Mouse (Mus musculus) heart, embryonic 12.5 days (tissue): Measurements from ENCODE around the gene Pcyt1a. TPM values are rescaled to one million over a fixed set of nuclear protein-coding genes. Genes with fewer than 3 reads are reported as not detected.

Source experiments
- ATAC-seq: fragments of 200-750 bp; cut with Nextera tagmentation; 2 replicates; pipeline ENCODE4 v1.8.0; 2017; ENCODE audit warnings: moderate TSS enrichment, moderate library complexity; ENCODE audit not compliant: insufficient number of reproducible peaks, low FRiP score
- H3K27ac ChIP-seq: fragments of 300-500 bp; sonication (generic); 2 replicates; pipeline ENCODE4 v1.5.1; 2016; ENCODE audit warnings: mild to moderate bottlenecking, moderate library complexity; ENCODE audit not compliant: poor library complexity, severe bottlenecking
- H3K27me3 ChIP-seq: fragments of 300-500 bp; sonication (generic); replicated peaks from 2 replicates; pipeline ENCODE4 v1.6.1; 2016; ENCODE audit warnings: mild to moderate bottlenecking, moderate library complexity
- H3K36me3 ChIP-seq: fragments of 300-500 bp; sonication (generic); 2 replicates; pipeline ENCODE4 v1.6.1; 2016; ENCODE audit warnings: mild to moderate bottlenecking, moderate library complexity
- H3K4me1 ChIP-seq: fragments of 300-500 bp; sonication (generic); replicated peaks from 2 replicates; pipeline ENCODE4 v1.6.1; 2016; ENCODE audit warnings: mild to moderate bottlenecking
- H3K4me2 ChIP-seq: fragments of 300-500 bp; sonication (generic); 2 replicates; pipeline ENCODE4 v1.6.1; 2016; ENCODE audit warnings: mild to moderate bottlenecking, moderate library complexity
- H3K4me3 ChIP-seq: fragments of 300-500 bp; sonication (generic); 2 replicates; pipeline ENCODE4 v1.5.1; 2016; ENCODE audit warnings: mild to moderate bottlenecking
- H3K9ac ChIP-seq: fragments of 300-500 bp; sonication (generic); 2 replicates; pipeline ENCODE4 v1.6.1; 2016; ENCODE audit warnings: mild to moderate bottlenecking, moderate library complexity
- H3K9me3 ChIP-seq: fragments of 300-500 bp; sonication (generic); replicated peaks from 2 replicates; pipeline ENCODE4 v1.6.1; 2016; ENCODE audit warnings: mild to moderate bottlenecking, moderate library complexity
- WGBS: fragments of 180-500 bp; shearing (Covaris S2); methylation state at CpG from one replicate; pipeline ENCODE4 v1.1.7; 2016; 5-methylcytosine and 5-hydroxymethylcytosine counted together
- polyA plus RNA-seq: library from polyadenylated mRNA; unstranded; fragments of >200 nt; fragmentation: Nextera tagmentation; extraction: Ambion mirVana; gene quantifications from 2 replicates; pipeline ENCODE4 v1.2.1, GENCODE M21; 2016

The Pcyt1a gene
- polyA plus RNA-seq, 1 experiment from 2014 or later = 43.2 TPM

- peak overlapping the region; percentile 89 for H3K27ac ChIP-seq
Observed at GRCm38 (mm10) chr16:32510399-32511337, 79.9 kb downstream of the Pcyt1a start.

DNA sequence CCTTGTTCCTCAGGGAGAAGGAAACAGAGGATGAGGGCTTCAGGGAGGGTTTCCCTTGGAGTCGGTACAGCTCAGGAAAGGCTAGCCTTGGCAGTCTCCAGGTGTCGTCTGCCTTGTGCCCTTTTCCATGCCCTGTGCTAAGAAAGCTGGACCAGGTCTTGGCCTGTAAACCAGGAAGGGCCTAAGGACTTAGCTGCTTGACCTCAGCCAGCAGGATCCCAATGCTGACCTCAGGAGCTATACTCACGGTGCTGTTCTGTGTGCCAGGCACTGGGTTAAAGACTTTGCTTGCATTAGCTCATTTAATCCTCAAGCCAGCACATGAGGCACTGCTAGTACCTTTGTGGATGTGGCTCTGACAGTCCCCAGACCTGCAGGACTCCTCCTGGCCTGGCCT is 80.6 kb downstream of the Pcyt1a start:
- H3K4me2 ChIP-seq = no peak overlapping the region
- H3K36me3 ChIP-seq = no peaks in the 10 kb centered on the region
- no peaks in the 10 kb centered on the region for H3K9me3 ChIP-seq
- 0 out of 2 replicates have a peak overlapping the region, but pooled peaks have one; percentile 19 for H3K9ac ChIP-seq
- H3K4me1 ChIP-seq = peaks cover 50% of the 10 kb centered on the region
- H3K27me3 ChIP-seq = peaks cover 2% of the 10 kb centered on the region; the same call in 1 of the 2 replicates
- no peak for ATAC-seq
- WGBS = 79% methylated on average over 3 of the region's 3 CpGs
- H3K4me3 ChIP-seq = no peak overlapping the region
- peak overlapping the region; percentile 45; the same call in 1 of the 2 replicates for H3K27ac ChIP-seq

More at GRCm38 (mm10) chr16:32510399-32511337, 79.9 kb downstream of the Pcyt1a start:
- Histone ChIP-seq H3K4me3 (no peak overlapping the region), H3K36me3 (no peaks in the 10 kb centered on the region), H3K4me1 (peaks cover 44% of the 10 kb centered on the region), H3K4me2 (no peak overlapping the region), H3K27me3 (peaks cover 8% of the 10 kb centered on the region; the same call in 1 of the 2 replicates), H3K9me3 (no peaks in the 10 kb centered on the region), H3K9ac (0 out of 2 replicates have a peak overlapping the region, but pooled peaks have one; percentile 19)
- 58% methylated on average over 18 of the region's 18 CpGs for WGBS
- ATAC-seq = no peak

DNA sequence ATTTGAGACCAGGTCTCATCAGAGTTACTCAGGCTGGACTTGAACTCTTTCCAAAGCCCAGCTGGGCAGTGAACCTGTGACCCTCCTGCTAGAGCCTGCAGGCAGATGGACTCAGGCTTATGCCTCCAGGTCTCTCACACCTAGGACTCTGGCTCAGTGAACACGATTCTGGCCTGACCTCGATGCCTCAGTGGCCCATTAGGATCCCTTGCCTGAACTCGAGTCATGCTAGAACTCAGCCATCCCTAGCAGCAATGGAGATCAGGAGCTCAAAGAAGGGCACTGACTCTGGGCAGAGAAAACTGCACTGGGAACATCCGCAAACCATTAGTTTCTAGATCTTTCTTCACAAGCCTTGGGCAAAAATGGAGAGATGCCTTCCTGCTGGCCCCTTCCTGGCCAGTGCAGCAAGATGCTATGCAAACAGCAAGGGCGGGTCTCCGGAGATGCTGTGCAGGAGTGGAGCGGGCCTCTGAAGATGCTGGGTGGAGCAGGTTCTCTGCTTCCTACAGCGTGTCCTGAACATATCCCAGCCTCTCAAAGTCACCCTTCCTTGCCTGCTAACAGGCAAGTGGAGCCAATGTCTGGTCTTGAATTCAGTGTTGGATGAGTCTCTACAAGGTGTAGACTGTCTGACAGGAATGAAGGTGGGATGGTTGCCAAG is 81.2 kb downstream of the Pcyt1a start:
- H3K9ac ChIP-seq = no peak overlapping the region

DNA sequence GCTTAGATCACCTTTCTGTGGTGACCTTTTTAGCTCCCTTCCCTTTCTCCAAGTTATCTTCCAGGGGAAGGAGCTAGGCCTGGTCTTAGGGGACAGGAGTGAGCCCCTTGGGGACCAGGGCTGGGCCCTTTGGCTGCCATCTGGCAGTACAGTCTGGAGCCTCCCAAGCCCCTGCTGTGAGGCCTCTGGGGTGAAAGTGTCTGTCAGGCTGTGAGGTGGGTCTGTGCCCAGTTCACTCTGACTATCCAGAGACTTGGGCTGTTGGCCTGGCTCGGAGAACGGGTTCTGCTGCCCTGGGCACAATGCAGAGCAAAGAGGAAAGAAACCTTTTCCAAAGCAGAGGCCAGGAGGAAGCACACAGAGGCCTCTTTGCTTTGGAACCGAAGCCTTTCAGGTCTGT is 82.2 kb downstream of the Pcyt1a start:
- Histone ChIP-seq H3K9me3 (no peaks in the 10 kb centered on the region), H3K4me3 (no peak overlapping the region), H3K27me3 (no peaks in the 10 kb centered on the region), H3K9ac (no peak overlapping the region), H3K27ac (no peak overlapping the region), H3K36me3 (no peaks in the 10 kb centered on the region), H3K4me1 (peaks cover 48% of the 10 kb centered on the region), H3K4me2 (no peak overlapping the region)
- WGBS = 70% methylated on average over 3 of the region's 3 CpGs
- ATAC-seq = no peak

More for the DNA sequence above, 81.2 kb downstream of the Pcyt1a start:
- Histone ChIP-seq H3K4me2 (no peak overlapping the region), H3K36me3 (no peaks in the 10 kb centered on the region), H3K4me3 (no peak overlapping the region), H3K9me3 (no peaks in the 10 kb centered on the region), H3K4me1 (peaks cover 54% of the 10 kb centered on the region), H3K27ac (no peak overlapping the region), H3K27me3 (no peaks in the 10 kb centered on the region)
- 82% methylated on average over 8 of the region's 8 CpGs for WGBS
- no peak for ATAC-seq

DNA sequence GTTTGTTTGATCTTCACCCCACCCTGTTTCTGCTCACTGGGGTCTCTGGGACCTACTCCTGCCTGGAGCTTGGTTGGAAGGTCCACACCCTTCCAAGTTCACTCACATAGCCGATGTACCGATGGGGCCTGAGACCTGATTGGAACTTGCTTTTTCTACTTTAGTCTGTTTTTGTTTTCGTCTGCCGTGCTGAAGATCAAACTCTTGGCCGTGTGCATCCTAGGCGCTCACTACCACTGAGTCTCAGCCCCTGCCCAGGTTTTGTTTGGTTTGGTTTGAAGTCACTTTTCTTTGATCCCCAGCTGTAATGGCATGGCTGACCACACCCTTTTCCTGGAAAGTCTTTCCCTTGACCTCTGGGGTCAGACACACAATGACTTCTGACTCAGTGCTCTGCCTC is 82.7 kb downstream of the Pcyt1a start:
- Histone ChIP-seq H3K4me2 (no peak overlapping the region), H3K27ac (no peak overlapping the region), H3K4me1 (peaks cover 43% of the 10 kb centered on the region), H3K9me3 (no peaks in the 10 kb centered on the region), H3K4me3 (no peak overlapping the region), H3K27me3 (no peaks in the 10 kb centered on the region), H3K9ac (no peak overlapping the region), H3K36me3 (no peaks in the 10 kb centered on the region)
- no peak for ATAC-seq
- 92% methylated on average over 6 of the region's 6 CpGs for WGBS

DNA sequence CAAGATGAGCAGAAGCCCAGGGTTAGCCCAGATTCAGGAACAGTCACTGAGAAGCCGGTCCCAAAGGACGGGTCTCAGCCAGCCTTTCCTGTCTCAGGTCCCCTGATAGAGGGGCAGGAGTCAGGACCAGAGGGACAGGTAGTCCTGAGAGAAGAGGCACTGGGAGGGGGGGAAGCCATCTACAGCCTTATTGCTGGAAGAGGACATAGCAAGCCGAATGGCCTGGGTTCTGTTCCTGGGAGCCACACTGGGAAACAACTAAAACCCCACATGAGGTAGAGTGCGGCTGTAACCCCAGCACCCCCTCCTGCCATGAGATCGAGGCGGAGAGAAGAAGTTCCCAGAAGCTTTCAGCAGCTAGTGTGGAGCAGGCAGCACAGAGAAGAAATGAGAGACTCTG is 83.2 kb downstream of the Pcyt1a start:
- Histone ChIP-seq H3K36me3 (no peaks in the 10 kb centered on the region), H3K9ac (no peak overlapping the region), H3K27ac (no peak overlapping the region), H3K4me2 (no peak overlapping the region), H3K4me1 (peaks cover 38% of the 10 kb centered on the region), H3K27me3 (no peaks in the 10 kb centered on the region), H3K9me3 (no peaks in the 10 kb centered on the region), H3K4me3 (no peak overlapping the region)
- 88% methylated on average over 6 of the region's 6 CpGs for WGBS
- no peak for ATAC-seq

GRCm38 (mm10) chr16:32516006-32516962 is 85.6 kb downstream of the Pcyt1a start:
- H3K36me3 ChIP-seq = no peaks in the 10 kb centered on the region
- peak overlapping the region; percentile 50 for H3K4me2 ChIP-seq
- H3K9me3 ChIP-seq = no peaks in the 10 kb centered on the region
- H3K4me1 ChIP-seq = peaks cover 21% of the 10 kb centered on the region
- peak; percentile 85 for ATAC-seq
- peak overlapping the region; percentile 7; the same call in 1 of the 2 replicates for H3K27ac ChIP-seq
- no peaks in the 10 kb centered on the region for H3K27me3 ChIP-seq
- H3K4me3 ChIP-seq = no peak overlapping the region
- 31% methylated on average over 21 of the region's 21 CpGs for WGBS
- H3K9ac ChIP-seq = 0 out of 2 replicates have a peak overlapping the region, but pooled peaks have one; percentile 30

DNA sequence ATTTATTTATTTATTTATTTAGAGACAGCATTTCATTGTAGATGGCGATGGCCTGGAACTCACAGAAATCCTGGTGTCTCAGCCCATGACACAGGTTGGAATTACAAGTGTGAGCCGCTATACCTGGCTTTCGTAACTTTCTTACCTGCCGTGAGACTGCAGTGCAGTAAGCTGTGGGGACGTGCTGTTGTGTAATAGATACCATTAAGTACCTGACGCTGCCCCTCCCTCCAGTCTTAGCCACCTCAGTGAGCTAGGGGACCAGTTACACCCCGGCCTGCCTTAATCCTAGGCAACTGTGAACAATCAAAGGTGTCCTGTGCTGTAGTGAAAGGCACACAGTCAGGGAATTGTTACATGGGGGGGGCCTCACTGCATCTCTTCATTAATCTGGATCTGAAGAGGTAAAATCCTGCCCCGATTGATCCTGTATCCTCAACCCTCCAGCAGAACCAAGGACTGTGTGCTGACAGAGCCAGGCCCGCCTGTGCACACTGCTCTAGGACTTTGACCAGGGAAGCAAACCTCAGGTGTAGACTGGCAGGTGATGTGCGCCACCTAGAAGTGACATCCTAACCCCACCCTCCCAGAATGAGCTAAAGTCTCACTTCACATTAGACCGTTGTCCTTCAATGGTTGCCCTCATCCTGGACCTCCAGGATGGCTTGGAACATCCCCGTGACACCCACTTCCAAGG is 87.2 kb downstream of the Pcyt1a start:
- H3K9ac ChIP-seq = no peak overlapping the region
- H3K27ac ChIP-seq = no peak overlapping the region
- H3K27me3 ChIP-seq = no peaks in the 10 kb centered on the region
- H3K4me3 ChIP-seq = no peak overlapping the region
- ATAC-seq = no peak
- H3K36me3 ChIP-seq = no peaks in the 10 kb centered on the region
- H3K4me1 ChIP-seq = peaks cover 21% of the 10 kb centered on the region
- 82% methylated on average over 12 of the region's 12 CpGs for WGBS
- no peak overlapping the region for H3K4me2 ChIP-seq
- no peaks in the 10 kb centered on the region for H3K9me3 ChIP-seq

GRCm38 (mm10) chr16:32519656-32520371 is 89.1 kb downstream of the Pcyt1a start:
- no peak overlapping the region for H3K27ac ChIP-seq
- no peak overlapping the region for H3K4me3 ChIP-seq
- WGBS = 67% methylated on average over 15 of the region's 15 CpGs
- ATAC-seq = no peak
- peaks cover 37% of the 10 kb centered on the region for H3K4me1 ChIP-seq
- H3K9ac ChIP-seq = no peak overlapping the region
- H3K4me2 ChIP-seq = no peak overlapping the region
- H3K36me3 ChIP-seq = no peaks in the 10 kb centered on the region
- H3K9me3 ChIP-seq = no peaks in the 10 kb centered on the region
- no peaks in the 10 kb centered on the region for H3K27me3 ChIP-seq

DNA sequence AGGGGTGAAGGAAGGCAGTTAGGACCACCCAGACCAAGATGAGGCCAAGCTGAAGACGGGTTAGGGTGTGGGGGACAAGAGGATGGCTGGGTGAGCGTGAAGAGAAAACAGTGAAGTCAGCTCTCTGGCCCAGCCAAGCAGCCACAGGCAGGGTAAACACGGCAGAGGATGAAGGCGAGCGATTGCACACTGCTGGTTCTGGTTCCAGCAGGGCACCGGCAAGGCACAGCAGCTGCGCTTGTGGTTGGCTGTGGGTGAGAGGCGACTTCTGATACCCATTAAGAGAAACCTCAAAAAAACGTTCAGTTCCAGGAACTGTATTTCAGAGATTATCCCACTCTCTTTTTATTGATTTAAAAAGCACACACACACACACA is 89.6 kb downstream of the Pcyt1a start:
- 71% methylated on average over 9 of the region's 9 CpGs for WGBS
- peaks cover 37% of the 10 kb centered on the region for H3K4me1 ChIP-seq
- H3K4me3 ChIP-seq = no peak overlapping the region
- H3K27ac ChIP-seq = no peak overlapping the region
- no peaks in the 10 kb centered on the region for H3K9me3 ChIP-seq
- no peaks in the 10 kb centered on the region for H3K27me3 ChIP-seq
- no peak overlapping the region for H3K9ac ChIP-seq
- no peak for ATAC-seq
- H3K36me3 ChIP-seq = no peaks in the 10 kb centered on the region
- no peak overlapping the region for H3K4me2 ChIP-seq
